Mouse (Mus musculus): ENCODE data around the gene Prkab1.

DNA sequence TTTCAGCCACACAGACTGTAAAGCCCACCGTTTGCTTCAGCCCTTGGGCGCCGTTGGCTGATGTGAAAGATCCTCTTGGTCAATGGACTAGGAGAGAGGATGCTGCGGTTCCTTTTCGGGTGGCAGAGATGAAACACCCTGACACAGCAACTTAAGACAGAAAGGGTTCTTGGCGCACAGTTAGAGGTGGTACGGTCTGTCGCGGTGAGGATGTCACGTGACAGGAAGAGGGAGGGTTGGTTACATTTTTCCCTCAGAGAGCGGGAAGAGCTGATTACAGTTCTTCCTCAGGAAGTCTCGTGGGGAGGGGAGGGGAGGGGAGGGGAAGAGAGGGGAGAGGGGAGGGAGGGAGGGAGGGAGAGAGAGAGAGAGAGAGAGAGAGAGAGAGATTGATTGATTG, 13.4 kb upstream of the Prkab1 start:
- TF ChIP-seq CTCF (IDR thresholded peaks at IDR 0.05; ENCODE audit: low read depth, low read length) (no peak), POLR2A (IDR thresholded peaks at IDR 0.05; ENCODE audit: insufficient read depth, low read length) (no peak)

All from ES-Bruce4 (cell line).